Mouse (Mus musculus) 3134 (cell line): ENCODE results near the gene Hoxa9.
A peak's percentile ranks its signal among the peaks of the same experiment; 100 is the strongest.

Experiments
- DNase-seq: peaks from one replicate; pipeline ENCODE4 v3.0.0-alpha.2; 2011; ENCODE audit warnings: low spot score; ENCODE audit not compliant: insufficient read length; ENCODE audit errors: extremely low read depth

The Hoxa9 gene

DNA sequence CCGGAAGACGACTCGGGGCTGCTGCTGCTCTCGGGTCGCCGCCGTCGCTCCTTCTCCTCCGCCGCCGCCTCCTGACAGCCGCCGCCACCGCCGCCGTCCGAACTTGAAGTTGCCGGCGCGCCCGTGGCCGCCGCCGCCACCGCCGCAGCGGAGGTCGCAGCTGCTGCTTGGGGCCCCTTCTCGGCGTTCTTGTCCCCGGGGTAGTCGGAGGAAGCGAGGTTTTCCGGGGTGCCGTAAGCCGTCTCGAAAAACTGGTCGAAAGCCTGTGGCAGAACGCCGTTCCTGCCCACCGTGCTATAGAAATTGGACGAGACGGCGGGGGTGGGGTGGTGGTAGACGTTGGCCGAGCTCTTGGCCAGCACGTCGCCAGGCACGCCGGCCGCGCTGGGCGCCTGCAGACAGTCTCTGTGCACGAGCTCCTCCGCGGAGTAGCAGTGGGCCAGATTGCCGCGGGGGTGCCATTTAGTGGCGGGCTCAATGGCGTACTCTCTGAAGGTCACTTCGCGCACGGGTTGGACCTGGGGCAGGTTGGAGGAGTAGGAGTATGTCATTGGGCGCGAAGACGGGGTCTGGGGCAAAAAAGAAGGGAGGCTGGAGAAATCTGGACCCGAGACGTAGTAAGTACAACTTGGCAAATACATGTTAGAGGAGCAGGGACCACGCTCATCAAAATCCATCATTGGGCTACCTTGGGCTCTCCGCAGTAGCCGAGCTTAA lies 14.3 kb upstream of the Hoxa9 start:
- no peak for DNase-seq

DNA sequence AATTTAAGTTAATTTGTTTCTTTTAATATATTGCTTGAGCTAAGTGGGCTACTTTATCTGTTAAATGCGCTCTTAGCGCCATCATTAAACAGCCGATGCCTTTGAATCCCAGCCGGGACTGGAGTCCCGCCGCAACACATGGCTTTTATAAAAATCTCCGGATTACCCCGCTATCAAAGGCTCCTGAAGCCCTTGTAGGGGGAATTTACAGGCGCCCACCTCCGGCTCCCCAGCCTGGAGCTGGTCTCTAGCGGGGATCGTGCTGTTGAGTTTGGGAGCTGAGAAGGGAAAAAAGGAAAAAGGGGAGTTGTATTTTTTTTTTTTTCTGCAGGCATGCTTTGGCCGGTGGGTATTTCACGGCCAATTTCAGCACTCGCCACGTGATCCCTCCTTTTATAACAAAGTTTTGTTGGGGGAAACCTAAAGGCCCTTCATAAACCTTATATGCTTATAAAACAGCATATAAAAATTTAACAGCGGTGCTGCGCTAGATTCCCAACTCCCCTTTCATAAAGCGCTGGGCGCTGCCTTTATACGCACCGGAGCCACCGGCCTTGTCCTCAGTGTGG lies 13.7 kb upstream of the Hoxa9 start:
- DNase-seq, result no peak

DNA sequence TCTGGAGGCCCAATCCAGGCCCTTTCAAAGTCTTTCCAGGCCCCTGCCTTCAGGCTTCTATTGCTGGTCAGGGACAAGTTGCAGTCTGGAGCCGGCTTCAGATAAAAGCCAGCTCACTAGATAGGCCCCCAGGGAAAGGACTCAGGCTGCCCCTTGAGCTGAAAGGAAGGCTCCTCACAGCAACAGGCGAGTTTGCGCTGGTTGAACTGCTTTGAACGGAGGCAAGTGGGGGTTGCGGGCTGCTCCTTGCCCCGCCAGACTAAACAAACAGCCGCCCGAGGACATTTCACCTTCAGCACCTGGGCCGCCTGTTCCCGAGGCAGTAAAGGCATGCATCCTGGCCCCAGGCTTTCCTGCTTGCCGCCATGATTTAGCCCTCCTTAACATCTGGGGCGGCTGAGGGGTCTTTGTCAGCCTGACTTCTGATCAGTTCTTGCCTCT lies 12.8 kb upstream of the Hoxa9 start:
- DNase-seq, result no peak

DNA sequence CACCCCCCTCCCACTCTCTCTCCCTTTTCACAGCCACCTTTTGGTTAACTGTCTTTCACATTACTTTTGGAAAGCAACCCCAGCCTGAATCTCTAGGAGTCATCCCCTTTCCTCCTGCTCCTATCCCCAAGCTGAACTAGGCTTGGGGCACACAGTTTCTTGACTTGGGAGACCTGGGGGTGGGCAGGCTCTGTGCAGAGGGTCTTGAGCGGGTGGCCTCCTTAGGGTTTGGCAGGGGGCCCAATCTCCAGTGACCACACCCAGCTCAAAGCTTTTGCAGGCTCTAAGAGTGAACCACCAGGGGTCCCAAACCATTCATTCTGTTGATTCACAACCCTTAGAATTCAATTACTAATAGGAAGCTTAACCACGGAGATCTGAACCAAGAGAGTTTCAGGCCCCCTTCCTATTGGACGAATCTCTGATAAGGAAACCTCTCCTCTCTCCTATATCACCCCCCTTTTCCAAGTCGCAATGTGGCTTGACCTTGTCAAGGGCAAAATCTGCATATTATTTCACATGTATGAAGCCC lies 12.0 kb upstream of the Hoxa9 start:
- DNase-seq, result no peak

DNA sequence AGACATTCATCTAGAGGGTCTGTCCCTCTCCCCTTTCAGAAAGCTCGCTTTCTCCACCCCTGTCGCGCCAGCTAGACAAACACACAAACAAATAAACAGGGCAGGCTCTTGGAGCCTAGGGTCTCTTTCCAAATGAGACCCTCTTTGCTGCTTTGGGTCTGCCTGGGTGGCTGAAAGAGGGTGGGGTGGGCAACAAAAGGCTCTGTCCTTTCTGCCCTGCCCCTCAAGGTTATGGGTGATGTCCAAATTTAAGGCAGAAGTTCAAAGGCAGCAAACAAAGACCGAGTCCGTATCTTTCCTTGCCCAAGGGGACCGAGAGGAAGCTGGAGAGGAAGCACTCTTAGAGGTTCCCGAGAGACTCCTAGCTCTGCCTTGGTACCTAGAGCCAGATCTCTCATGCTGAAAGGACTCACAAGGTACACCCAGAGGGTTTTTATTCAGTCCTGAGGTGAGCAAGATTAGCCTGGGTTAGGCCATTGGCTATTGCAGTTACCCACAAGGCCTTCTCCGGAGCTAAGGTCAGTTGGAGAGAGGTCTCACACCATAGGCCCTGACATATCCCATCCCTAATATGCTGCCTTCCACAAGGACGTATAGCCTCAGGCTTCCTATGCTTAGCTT lies 10.2 kb upstream of the Hoxa9 start:
- DNase-seq, result no peak

DNA sequence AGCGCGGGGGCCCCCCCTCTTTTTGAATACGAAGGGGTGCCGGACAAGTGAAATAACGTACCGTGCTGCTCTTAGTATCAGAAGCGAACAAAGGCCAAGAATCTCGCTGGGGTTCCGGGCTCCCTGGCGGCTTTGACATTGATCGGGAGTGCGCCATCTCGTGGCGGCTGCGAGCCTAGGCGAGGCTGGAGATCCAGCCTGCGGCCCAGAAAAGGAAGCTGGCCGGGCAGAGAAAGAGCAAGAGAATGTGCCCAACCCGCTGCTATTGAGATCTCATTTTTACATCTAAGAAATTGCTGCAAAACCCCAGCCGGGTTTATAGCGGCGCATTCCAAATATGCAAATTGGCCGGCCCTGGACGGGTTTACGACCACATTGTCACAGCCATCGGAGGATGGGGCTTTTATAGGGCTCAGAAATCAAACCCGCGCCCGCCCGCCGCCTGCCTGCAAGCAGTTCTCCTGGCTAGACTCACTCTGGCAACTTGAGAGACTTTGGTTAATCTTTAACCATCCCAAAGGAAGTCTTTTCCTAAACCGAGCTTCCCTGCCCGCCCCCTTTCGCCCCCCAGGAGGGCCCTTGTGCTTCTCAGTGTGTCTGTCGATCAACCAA lies 9.6 kb upstream of the Hoxa9 start, which contains the start of gene Hoxa10:
Gene Hoxa10 (minus strand): TSS at position 466 of the 612 bp plus-strand sequence.
- DNase-seq, result peak; percentile 80

DNA sequence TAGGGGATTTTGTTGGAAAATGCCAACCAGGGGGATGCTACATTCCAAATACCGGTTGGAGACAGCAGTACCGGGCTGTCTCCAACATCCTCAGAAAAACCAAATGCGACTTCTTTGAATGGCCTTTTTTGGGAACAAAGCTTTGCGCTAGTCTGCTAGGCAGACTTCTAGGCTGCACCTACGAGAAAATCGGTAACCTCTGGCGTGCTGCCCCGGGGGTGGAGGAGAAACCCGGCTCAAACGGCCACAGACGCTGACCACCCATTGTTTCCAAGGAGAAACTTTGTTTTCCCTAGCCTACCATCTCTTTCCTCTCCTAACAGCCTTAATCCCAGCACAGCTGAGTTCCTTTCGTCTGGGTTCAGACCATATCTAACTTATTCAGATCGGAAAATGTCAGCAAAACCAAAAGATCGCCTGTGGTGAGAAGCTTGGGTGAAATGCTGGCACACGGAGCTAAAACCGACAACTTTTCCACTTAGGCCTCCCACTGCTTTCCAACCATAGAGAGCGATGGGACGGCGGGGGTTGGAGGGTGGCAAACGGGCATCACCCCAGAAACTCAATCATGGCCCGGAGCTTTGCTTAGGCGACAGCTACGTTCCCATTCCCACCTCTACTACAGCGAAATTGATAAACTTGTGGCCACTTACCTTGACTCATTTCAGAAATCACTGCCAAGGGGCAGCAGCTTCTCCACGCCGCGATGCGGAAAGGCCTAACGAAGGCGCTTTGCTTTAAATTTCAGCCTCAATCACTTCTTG lies 8.9 kb upstream of the Hoxa9 start:
- DNase-seq, result peak; percentile 68

DNA sequence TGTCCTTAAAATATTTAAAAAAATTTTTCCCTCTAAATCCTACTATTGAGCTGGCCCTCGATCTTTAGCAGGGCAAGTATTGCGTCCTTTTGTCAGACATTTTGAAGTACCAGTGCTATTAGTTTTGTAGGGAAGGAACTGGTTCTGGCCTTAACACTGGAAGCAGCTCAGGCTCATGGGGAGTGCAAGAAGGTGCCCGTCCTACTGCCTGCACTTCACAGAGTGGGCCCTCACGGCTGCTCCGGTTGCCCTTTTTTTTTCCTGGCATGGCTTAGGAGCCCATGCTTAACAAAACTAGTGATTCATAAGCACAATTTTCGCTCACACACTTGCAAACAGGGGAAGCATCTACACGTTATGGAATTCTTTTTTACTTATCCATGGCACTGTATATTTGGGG lies 8.1 kb upstream of the Hoxa9 start:
- peak; percentile 60 for DNase-seq

DNA sequence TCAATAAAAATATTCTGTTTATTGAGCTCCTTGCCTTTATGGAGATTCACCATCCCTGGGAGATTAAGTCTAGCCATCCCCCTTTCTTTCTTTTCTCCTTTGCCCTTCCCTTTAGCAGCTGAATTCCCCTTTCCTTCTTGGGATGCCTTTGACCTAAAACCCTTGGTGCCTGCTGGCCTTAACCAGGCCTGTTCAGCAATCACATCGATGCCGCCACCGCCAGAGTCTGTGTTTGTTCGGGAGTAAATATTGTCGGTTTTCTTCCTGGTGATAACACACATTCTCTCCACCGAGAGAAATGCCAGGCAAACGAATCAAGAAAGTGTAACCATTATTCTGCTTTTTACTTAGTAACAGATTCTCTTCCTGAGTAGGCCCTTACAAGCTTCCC lies 7.3 kb upstream of the Hoxa9 start:
- no peak for DNase-seq

DNA sequence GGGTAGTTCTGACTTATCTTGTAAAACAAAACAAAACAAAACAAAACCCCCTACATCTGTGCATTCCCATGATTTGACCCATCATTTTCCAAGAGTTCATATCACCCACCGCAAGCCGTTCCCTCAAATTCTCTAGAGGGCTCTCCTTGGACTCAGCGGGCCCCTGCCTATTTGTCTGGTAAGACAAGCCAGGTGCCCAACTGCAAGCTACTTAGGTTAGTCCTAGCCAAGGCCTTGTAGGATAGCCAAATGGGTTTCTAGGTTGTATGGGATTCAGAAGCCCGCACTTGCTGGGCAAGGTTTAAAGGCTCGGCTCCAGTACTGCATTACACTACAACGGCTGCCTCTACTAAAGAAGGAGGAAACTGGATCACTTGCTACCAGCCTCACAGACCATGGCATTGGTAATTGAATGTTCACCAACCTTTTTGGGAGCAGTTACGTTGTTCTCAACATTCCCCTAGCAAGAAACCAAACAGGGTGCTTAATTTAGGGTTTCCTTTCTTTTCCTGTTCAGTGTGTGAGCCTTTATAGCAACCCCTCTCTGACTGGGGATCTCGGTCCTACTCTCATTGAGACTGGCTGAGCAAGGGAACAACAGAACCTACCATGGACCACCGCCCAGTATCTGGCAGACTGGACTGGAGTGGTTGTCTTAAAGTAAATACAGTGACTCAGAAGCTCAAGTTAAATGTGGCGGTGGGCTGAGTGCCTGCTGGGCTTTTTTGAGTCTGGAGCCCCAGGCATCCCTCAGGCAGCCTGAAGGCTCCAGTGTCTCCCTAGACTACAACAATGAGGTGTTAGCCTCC lies 6.7 kb upstream of the Hoxa9 start:
- DNase-seq, result no peak

DNA sequence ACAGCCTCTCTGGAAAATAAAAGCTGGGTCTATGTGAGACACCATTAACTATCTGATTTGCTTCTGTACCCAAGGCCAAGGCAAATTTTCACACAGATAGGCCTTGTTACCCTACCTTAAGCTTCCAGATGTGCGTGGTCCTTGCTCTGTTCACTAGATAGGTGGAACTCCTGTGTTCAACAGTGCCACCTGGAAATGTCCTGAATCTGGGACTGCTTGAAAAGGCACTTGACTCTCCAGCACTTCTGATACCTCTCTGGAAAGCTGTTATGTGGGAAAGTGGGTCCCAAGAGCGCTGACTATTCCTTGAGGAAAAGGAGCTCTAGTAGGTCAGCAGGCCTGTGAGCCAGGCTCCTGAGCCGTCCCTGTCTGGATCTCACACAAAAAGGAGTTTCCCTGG lies 5.9 kb upstream of the Hoxa9 start:
- DNase-seq, result no peak

DNA sequence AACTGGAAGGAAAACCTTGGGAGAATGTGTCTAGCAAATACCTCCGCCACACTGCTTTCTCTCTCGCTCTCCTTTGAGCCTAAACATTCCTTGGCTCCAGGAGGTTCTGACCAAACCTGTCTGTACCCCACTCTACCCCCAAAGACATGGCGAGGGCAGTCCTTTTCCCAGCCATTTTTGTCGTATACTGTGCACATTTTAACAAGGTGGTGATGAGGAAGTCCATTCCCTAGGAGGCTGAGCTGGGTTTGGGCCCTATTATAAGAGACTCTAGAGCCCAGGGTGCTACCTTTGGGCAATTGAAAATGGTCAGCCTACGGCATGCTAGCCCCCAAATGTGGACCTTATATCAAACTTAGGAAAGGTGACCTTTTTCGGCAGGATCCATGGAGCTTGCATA lies 5.0 kb upstream of the Hoxa9 start:
- no peak for DNase-seq

DNA sequence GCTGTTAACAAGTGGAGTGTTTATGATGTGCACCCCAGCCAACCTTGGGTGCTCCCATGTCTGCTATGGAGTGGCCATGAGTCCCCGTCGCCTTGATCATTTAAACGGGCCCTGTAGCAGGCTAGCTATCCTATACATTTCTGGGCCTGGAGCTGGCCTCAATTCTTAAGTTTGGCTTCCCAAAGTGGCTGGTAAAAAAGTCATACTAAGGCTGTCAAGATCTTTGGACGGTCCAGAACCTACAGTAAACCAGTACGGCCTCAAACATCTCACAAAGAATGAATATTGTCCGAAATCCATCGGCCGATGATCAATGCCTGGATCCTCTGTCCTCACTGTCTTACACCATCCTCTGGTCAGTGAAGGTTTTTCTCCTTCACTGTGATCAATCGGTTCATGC lies 4.4 kb upstream of the Hoxa9 start:
- DNase-seq, result no peak

DNA sequence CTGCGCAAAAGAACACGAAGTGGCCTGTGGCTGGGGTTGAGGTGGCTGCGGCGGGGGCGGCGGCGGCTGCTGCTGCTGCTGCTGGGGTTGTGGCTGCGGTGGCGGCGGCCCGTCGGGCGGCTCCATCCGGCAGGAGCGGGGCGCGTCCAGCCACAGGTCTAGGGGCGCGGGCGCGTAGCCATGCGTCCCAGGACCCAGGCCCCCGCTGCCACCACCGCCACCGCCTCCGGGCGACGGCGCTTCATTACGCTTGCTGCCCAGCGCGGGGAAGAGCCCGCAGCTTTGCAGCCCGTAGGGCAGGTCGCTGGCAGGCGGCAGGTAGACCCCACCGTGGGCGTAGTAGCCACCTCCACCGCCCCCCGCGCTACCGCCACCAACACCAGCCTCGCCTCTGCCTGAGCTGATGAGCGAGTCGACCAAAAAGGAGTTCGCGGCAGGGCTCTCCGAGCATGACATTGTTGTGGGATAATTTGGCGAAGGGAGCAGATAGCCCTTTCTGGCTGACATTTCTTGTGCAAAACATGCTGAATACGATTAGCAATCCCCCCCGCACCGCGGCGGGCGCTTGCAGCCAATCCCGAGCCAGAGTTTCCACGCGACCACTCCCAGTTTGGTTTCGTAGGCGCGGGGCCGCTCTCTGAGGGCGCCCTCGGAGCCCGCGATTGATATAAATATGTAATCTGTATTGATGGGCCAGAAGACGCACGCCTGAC lies 3.7 kb upstream of the Hoxa9 start:
- DNase-seq, result no peak

DNA sequence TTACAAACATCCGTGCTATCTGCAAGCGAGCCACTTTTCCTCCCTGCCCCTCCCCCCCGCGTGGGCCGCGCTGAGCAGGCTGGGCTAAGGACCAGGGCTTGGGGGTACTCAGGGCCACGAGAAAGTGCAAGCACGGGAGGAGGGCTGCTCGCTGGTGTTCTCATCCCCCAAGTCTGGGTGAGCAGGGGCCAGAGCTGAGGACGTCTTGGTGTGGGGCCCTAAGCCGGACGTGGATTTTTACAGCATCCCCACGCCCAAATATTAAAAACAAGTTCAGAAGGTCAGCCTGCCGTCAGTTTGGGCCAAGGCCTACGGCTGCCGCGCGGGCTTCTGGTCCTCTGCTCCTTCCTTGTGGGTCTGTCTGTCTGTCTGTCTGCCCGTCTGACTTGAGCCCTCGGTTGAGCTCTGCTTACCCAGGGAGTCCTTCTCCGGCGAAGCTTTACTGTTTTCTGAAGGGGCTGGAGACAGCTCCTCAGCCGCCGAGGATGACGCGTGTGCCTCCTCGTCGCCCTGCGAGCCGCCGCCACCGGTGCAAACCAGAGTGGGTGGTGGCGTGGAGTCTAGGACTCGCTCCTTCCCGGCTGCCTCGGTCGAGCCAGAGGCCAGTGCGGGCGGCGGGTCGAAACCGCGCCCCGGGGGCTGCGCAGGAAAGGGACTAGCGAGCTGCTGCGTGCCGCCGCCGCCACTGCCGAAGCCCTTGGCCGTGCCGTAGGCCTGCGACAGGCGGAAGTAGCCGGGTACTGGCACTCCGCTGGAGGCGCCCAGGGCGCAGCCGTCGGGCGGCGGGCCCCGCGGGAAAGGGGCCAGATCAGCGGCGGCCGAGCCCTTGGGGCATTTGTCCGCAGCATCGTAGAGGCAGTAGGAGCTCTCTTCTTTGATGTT lies 2.9 kb upstream of the Hoxa9 start:
- no peak for DNase-seq

DNA sequence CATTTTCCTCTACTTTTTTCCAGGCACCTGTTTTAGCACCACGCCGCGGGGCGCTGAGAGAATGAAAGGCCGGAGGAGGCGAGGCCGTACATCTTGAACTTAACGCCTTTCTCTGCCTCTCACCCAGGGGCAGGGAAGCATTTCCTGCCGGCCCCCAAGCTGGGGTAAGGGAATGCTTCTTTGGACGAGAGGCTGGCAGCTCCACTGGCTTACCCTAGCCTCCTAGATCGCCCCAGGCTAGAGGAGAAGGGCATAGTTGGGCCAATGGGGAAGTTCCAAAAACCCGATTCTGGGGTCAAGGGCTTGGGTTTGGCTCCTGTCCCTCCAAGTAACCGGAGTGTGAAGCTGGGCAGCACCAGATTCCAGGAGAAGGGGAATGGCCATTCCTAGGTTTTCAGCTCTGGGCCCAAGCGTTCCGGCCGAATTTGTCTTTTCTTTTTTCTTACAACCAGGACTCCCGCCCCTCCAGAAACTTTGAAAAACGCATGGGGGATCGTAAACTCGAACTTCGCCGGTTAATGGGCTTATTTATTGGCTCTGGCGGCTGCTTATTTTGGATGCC lies 2.2 kb upstream of the Hoxa9 start:
- DNase-seq, result no peak

DNA sequence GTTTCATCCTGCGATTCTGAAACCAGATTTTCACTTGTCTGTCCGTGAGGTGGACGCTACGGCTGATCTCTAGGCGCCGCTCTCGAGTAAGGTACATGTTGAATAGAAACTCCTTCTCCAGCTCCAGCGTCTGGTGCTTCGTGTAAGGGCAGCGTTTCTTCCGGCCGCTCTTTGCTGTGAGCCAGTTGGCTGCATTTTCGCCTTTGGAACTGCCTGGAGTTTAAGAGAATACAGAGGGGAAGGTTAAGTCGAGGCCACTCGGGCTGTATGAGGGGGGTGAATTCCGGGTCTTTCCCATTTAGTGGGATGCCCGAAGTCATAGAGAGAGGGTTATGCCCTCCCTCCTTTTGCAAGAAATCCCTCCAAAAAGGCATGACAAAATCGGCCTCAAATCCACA lies 1.7 kb upstream of the Hoxa9 start:
- DNase-seq, result no peak
